Mouse (Mus musculus) CD4-positive, CD25-positive, alpha-beta regulatory T cell (primary cell): ENCODE data around the gene Lce1h. TPM values are rescaled to one million over a fixed set of nuclear protein-coding genes. Genes with fewer than 3 reads are reported as not detected.

ENCODE experiments used
- polyA plus RNA-seq: library from polyadenylated mRNA; unstranded; fragments of 100-300 nt; shearing (Covaris generic); gene quantifications from one replicate; pipeline ENCODE4 v1.2.1, GENCODE M21; 2017

Lce1h gene
- polyA plus RNA-seq, result not detected

GRCm38 (mm10) chr3:92764965-92765364, at the start of gene Lce1h:
Gene Lce1h, minus strand, starts transcription at chr3:92765065.

DNA sequence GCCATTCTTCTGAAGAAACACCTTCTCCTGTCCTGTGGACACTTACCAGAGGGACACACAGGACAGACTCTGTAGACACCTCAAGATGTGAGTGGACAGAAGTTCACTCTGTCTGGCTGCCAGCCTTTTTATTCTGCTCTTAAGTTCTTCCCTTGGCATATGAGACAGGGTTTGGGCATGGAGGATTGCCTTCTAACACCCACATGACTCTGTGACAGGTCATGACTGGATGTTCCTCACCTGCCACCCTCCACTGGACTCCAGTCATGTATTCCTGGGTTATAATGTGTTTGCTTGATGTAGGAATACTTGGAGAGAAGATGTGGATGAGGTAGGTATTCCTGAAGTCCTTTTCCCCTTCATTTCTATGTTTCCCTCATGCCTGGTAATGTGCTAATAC, 42.9 kb upstream of the Lce1h start, which contains the start of gene Lce1k:
Gene Lce1k, minus strand, starts transcription at position 101 of the 400 bp plus-strand sequence.

GRCm38 (mm10) chr3:92790414-92790813, 25.5 kb upstream of the Lce1h start, which contains the start of gene Lce1j:
Gene Lce1j, minus strand, starts transcription at chr3:92790514.

DNA sequence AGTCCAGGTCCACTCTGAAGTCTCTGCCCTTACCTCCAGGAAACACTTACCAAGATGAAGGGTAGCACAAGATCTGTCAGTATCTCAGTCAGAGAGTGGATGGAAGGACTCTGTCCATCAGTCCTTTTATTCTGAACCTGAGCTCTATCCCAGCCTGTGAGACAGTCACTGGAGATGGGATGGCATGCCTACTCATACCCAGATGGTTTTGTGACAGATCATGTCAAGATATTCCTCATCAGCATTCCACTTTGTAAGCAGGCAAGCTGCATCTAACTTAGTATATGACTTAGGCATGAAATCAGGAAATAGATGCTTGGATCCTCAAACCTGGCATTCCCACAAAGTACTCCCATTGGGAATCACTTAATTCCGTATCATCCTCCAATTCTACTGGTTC, 13.9 kb upstream of the Lce1h start, which contains the start of gene Lce1i:
Gene Lce1i, minus strand, starts transcription at position 101 of the 400 bp plus-strand sequence.

DNA sequence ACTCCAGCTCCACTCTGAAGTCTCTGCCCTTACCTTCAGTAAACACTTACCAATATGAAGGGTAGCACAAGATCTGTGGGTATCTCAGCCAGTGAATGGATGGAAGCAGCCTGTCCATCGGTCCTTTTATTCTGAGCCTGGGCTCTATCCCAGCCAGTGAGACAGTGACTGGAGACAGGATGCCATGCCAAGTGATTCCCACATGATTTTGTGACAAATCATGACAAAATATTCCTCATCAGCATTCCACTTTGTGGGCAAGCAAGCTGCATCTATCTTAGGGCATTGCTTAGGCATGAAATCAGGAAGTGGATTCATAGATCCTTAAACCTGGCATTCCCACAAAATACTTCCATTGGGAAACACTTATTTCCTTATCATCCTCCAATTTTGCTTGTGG, 12.6 kb downstream of the Lce1h start, which contains the start of gene Lce1g:
Gene Lce1g, minus strand, starts transcription at position 101 of the 400 bp plus-strand sequence.

DNA sequence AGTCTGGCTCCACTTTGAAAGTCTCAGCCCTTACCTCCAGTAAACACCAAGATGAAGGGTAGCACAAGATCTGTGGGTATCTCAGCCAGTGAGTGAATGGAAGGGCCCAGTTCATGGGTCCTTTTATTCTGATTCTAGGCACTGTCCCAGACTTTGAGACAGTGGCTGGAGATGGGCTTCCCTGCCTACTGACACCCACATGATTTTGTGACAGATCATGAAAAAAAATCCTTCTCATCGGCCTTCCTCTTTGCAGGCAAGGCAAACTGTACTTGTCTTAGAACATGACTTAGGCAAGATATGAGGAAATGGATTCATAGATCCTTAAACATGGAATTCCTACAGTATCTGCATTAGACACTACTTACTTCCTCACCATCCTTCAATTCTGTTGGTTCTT, 25.9 kb downstream of the Lce1h start, which contains the start of gene Gm38119:
Gene Gm38119, minus strand, starts transcription at position 101 of the 400 bp plus-strand sequence.

DNA sequence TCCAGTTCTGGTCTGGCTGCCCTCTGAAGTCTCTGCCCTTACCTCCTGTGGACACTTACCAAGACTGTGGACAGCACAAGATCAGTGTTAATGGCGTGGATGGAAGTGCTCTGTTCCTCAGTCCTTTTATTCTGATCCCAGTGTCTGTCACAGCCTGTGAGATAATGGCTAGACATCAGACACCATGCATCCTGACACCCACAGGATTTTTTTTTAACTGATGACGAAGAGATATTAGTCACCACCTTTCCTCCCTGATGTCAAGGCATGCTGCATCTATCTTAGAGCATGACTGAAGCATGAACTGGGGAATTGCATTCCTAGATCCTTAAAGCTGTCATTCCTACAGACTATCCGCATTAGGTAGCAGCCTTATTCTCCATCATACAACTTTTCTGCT, 44.6 kb downstream of the Lce1h start, which contains the start of gene Lce1f:
Gene Lce1f, minus strand, starts transcription at position 101 of the 400 bp plus-strand sequence.

Other genes with a start within 250 kb of the Lce1h start
- gene 2310046K23Rik, start 230.6 kb downstream of the Lce1h start, polyA plus RNA-seq, result not detected
- gene Ivl, start 191.3 kb downstream of the Lce1h start, polyA plus RNA-seq, result not detected
- not detected for gene Smcp, start 176.1 kb downstream of the Lce1h start, polyA plus RNA-seq
- not detected for gene 2210017I01Rik, start 157.6 kb downstream of the Lce1h start, polyA plus RNA-seq
- gene Lce6a, start 143.4 kb downstream of the Lce1h start, polyA plus RNA-seq, result not detected
- not detected for gene Lce1a1, start 116.8 kb downstream of the Lce1h start, polyA plus RNA-seq
- not detected for gene Lce1b, start 108.1 kb downstream of the Lce1h start, polyA plus RNA-seq
- not detected for gene Lce1a2, start 94.8 kb downstream of the Lce1h start, polyA plus RNA-seq
- not detected for gene Lce1c, start 85.8 kb downstream of the Lce1h start, polyA plus RNA-seq
- not detected for gene Lce1d, start 77.9 kb downstream of the Lce1h start, polyA plus RNA-seq
- gene Lce1e, start 56.0 kb downstream of the Lce1h start, polyA plus RNA-seq, result not detected
- not detected for gene Lce1f, start 44.7 kb downstream of the Lce1h start, polyA plus RNA-seq
- not detected for gene Gm38119, start 26.0 kb downstream of the Lce1h start, polyA plus RNA-seq
- gene Lce1g, start 12.7 kb downstream of the Lce1h start, polyA plus RNA-seq, result not detected
- gene Lce1i, start 13.8 kb upstream of the Lce1h start, polyA plus RNA-seq, result not detected
- not detected for gene Lce1j, start 25.4 kb upstream of the Lce1h start, polyA plus RNA-seq
- gene Lce1k, start 42.8 kb upstream of the Lce1h start, polyA plus RNA-seq, result not detected
- not detected for gene Kprp, start 62.2 kb upstream of the Lce1h start, polyA plus RNA-seq
- gene Lce1l, start 86.2 kb upstream of the Lce1h start, polyA plus RNA-seq, result not detected
- not detected for gene 2310050C09Rik, start 105.2 kb upstream of the Lce1h start, polyA plus RNA-seq
- gene Lce3a, start 161.2 kb upstream of the Lce1h start, polyA plus RNA-seq, result not detected
- not detected for gene Lce3b, start 167.9 kb upstream of the Lce1h start, polyA plus RNA-seq
- gene Lce3c, start 179.4 kb upstream of the Lce1h start, polyA plus RNA-seq, result not detected
- gene Lce3d, start 192.3 kb upstream of the Lce1h start, polyA plus RNA-seq, result not detected
- gene Lce3e, start 202.0 kb upstream of the Lce1h start, polyA plus RNA-seq, result not detected
- not detected for gene Lce3f, start 227.2 kb upstream of the Lce1h start, polyA plus RNA-seq